Mouse (Mus musculus) megakaryocyte-erythroid progenitor cell, adult 5-6 weeks (primary cell): ENCODE measurements at regions not wholly inside any gene's neighbourhood (a gene's known extent, or its start where the extent isn't known, plus 50 kb on each side); places are given as distances from the start of the nearest gene placed in this dataset.

Source experiments
- ATAC-seq: replicated peaks from 2 replicates; pipeline ENCODE4 v1.8.0; 2016; ENCODE audit warnings: mild to moderate bottlenecking, inconsistent platforms; ENCODE audit not compliant: severe bottlenecking, poor library complexity, low FRiP score, low TSS enrichment

DNA sequence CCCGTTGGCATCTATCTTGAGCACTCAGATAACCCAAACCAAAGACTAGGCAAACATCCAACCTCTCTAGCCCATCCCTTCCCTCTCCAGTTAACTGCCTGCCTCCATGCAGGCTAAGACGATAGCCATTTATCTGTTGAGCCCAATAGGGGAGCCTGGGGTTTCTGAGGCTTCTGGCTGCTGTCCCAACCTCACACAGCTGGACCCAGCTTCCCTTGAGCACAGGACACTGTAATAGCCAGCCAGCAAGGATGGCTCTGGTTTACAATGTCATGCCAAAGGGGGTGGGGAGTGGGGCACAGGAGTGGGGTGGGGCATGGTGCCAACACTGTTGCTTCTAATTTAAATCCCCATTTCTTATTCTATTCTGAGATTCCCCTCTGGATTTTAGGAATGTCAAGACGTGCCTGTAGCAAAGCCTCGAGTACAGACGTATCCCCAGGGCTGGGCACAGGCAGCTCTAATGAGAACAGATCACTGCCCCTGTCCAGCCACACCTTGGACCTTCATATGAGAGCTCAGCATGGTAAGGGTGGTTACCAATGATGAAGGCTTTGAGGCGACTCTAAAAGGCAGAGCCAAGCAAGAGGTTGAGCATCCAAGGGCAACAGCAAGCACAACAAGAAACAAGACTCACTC lies 152.0 kb downstream of the Auh start:
- peak; percentile 94 for ATAC-seq

DNA sequence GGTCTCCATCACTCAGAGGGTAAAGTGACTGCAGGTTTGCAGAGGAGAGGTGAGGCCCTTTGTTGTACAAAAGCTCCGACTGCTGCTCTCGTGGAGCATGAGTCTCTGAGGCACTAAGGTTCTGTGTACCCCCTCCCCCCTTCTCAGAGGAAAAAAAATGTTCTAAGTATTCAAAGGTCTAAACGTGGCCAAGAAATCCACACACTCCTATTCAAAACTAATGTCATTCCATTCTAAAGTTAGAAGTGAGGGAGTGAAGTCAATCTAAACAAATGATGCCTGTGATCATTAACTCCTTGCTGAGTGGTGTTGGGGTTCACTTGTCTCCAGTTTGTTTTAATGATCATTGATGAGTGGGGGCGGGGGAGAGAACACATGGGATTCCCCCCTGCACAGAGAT lies 150.6 kb downstream of the Auh start:
- no peak for ATAC-seq
